Mouse (Mus musculus): ENCODE results near the gene Krtap5-1. TPM values are rescaled to one million over a fixed set of nuclear protein-coding genes. Genes with fewer than 3 reads are reported as not detected.
"Not testable (repeated sequence)": the region's sequence is repeated elsewhere in the genome, so short reads cannot be mapped to it uniquely, and the experiment has no call there.

The Krtap5-1 gene
- polyA plus RNA-seq (2015; fragmentation: Nextera tagmentation; extraction: Ambion mirVana): not detected in 2 replicates

- ATAC-seq (replicated peaks; ENCODE audit: insufficient number of reproducible peaks, insufficient read depth, low FRiP score, low read depth); H3K27ac ChIP-seq; H3K4me2 ChIP-seq: not testable (repeated sequence)
Observed at GRCm38 (mm10) chr7:142297018-142297417, at the start of gene Krtap5-1. Gene Krtap5-1, minus strand, starts transcription at chr7:142297118.

GRCm38 (mm10) chr7:142342247-142342640, 45.3 kb upstream of the Krtap5-1 start:
- H3K36me3 ChIP-seq: no peaks in the 10 kb centered on the region
- H3K9me3 ChIP-seq (replicated peaks): no peaks in the 10 kb centered on the region
- 0 out of 2 replicates have a peak overlapping the region, but pooled peaks have one; percentile 11 for H3K27ac ChIP-seq
- H3K4me3 ChIP-seq: no peak overlapping the region
- no peak overlapping the region for H3K4me2 ChIP-seq
- no peaks in the 10 kb centered on the region for H3K27me3 ChIP-seq
- peaks cover 7% of the 10 kb centered on the region for H3K4me1 ChIP-seq (replicated peaks)
- no peak for ATAC-seq (replicated peaks; ENCODE audit: insufficient number of reproducible peaks, insufficient read depth, low FRiP score, low read depth)
- 69% methylated on average over 3 of the region's 3 CpGs for WGBS
- H3K9ac ChIP-seq: no peak overlapping the region

More at GRCm38 (mm10) chr7:142297018-142297417, at the start of gene Krtap5-1:
- not testable (repeated sequence) for H3K4me1 ChIP-seq (replicated peaks); H3K9me3 ChIP-seq (replicated peaks); H3K36me3 ChIP-seq; H3K27me3 ChIP-seq; H3K4me3 ChIP-seq; H3K9ac ChIP-seq

- Histone ChIP-seq H3K27me3 (no peaks in the 10 kb centered on the region), H3K9me3 (replicated peaks) (no peaks in the 10 kb centered on the region), H3K4me3 (no peak overlapping the region), H3K9ac (no peak overlapping the region), H3K27ac (0 out of 2 replicates have a peak overlapping the region, but pooled peaks have one; percentile 11), H3K4me1 (replicated peaks) (peaks cover 7% of the 10 kb centered on the region), H3K4me2 (no peak overlapping the region), H3K36me3 (no peaks in the 10 kb centered on the region)
- WGBS: 65% methylated on average over 10 of the region's 10 CpGs
- ATAC-seq (replicated peaks; ENCODE audit: insufficient number of reproducible peaks, insufficient read depth, low FRiP score, low read depth): no peak
Observed at GRCm38 (mm10) chr7:142341564-142342246, 44.8 kb upstream of the Krtap5-1 start.

- no peak overlapping the region for H3K27ac ChIP-seq
- WGBS: 48% methylated on average over 10 of the region's 10 CpGs
Observed at GRCm38 (mm10) chr7:142340269-142340970, 43.5 kb upstream of the Krtap5-1 start.

GRCm38 (mm10) chr7:142335151-142335550, 38.2 kb upstream of the Krtap5-1 start:
- WGBS: 81% methylated on average over 8 of the region's 8 CpGs
- ATAC-seq (replicated peaks; ENCODE audit: insufficient number of reproducible peaks, insufficient read depth, low FRiP score, low read depth): no peak
- no peak overlapping the region for H3K4me2 ChIP-seq
- peaks cover 13% of the 10 kb centered on the region for H3K4me1 ChIP-seq (replicated peaks)
- no peak overlapping the region for H3K4me3 ChIP-seq
- no peaks in the 10 kb centered on the region for H3K36me3 ChIP-seq
- H3K27ac ChIP-seq: no peak overlapping the region
- H3K9ac ChIP-seq: no peak overlapping the region
- no peaks in the 10 kb centered on the region for H3K9me3 ChIP-seq (replicated peaks)
- H3K27me3 ChIP-seq: no peaks in the 10 kb centered on the region

More at GRCm38 (mm10) chr7:142340269-142340970, 43.5 kb upstream of the Krtap5-1 start:
- ATAC-seq (replicated peaks; ENCODE audit: insufficient number of reproducible peaks, insufficient read depth, low FRiP score, low read depth): no peak
- Histone ChIP-seq H3K4me2 (no peak overlapping the region), H3K27me3 (no peaks in the 10 kb centered on the region), H3K9me3 (replicated peaks) (no peaks in the 10 kb centered on the region), H3K4me3 (no peak overlapping the region), H3K9ac (no peak overlapping the region), H3K4me1 (replicated peaks) (peaks cover 7% of the 10 kb centered on the region), H3K36me3 (no peaks in the 10 kb centered on the region)

- no peaks in the 10 kb centered on the region for H3K27me3 ChIP-seq
- H3K36me3 ChIP-seq: no peaks in the 10 kb centered on the region
- H3K9me3 ChIP-seq (replicated peaks): no peaks in the 10 kb centered on the region
- H3K4me1 ChIP-seq (replicated peaks): peaks cover 22% of the 10 kb centered on the region
- no peak overlapping the region for H3K27ac ChIP-seq
- no peak; the same call in 1 of the 2 replicates for ATAC-seq (replicated peaks; ENCODE audit: insufficient number of reproducible peaks, insufficient read depth, low FRiP score, low read depth)
- H3K9ac ChIP-seq: 0 out of 2 replicates have a peak overlapping the region, but pooled peaks have one; percentile 3
- no peak overlapping the region for H3K4me2 ChIP-seq
- WGBS: 1% methylated on average over 3 of the region's 3 CpGs
- no peak overlapping the region for H3K4me3 ChIP-seq
Observed at GRCm38 (mm10) chr7:142334246-142334645, 37.3 kb upstream of the Krtap5-1 start.

GRCm38 (mm10) chr7:142332741-142333140, 35.8 kb upstream of the Krtap5-1 start:
- H3K4me2 ChIP-seq; ATAC-seq (replicated peaks; ENCODE audit: insufficient number of reproducible peaks, insufficient read depth, low FRiP score, low read depth); H3K9ac ChIP-seq; H3K36me3 ChIP-seq; H3K27me3 ChIP-seq; H3K9me3 ChIP-seq (replicated peaks); H3K4me3 ChIP-seq: not testable (repeated sequence)
- Histone ChIP-seq H3K27ac (peak overlapping the region; percentile 64), H3K4me1 (replicated peaks) (peaks cover 22% of the 10 kb centered on the region)
- whole genome bisulfite sequencing: 80% methylated on average over 6 of the region's 9 CpGs

- Histone ChIP-seq H3K36me3 (no peaks in the 10 kb centered on the region), H3K9ac (no peak overlapping the region), H3K4me2 (no peak overlapping the region), H3K27ac (peak overlapping the region; percentile 90), H3K9me3 (replicated peaks) (no peaks in the 10 kb centered on the region), H3K4me1 (replicated peaks) (peaks cover 30% of the 10 kb centered on the region), H3K27me3 (no peaks in the 10 kb centered on the region), H3K4me3 (no peak overlapping the region)
- no peak for ATAC-seq (replicated peaks; ENCODE audit: insufficient number of reproducible peaks, insufficient read depth, low FRiP score, low read depth)
- WGBS: 56% methylated on average over 4 of the region's 4 CpGs
Observed at GRCm38 (mm10) chr7:142331281-142331680, 34.4 kb upstream of the Krtap5-1 start.

GRCm38 (mm10) chr7:142330271-142330724, 33.4 kb upstream of the Krtap5-1 start:
- Histone ChIP-seq H3K9ac (no peak overlapping the region), H3K4me1 (replicated peaks) (peaks cover 30% of the 10 kb centered on the region), H3K4me2 (no peak overlapping the region), H3K36me3 (no peaks in the 10 kb centered on the region), H3K9me3 (replicated peaks) (no peaks in the 10 kb centered on the region), H3K27me3 (no peaks in the 10 kb centered on the region), H3K27ac (peak overlapping the region; percentile 90), H3K4me3 (no peak overlapping the region)
- ATAC-seq (replicated peaks; ENCODE audit: insufficient number of reproducible peaks, insufficient read depth, low FRiP score, low read depth): peak; percentile 90
- 10% methylated on average over 9 of the region's 9 CpGs for WGBS

GRCm38 (mm10) chr7:142328507-142328906, 31.6 kb upstream of the Krtap5-1 start:
- WGBS: 72% methylated on average over 3 of the region's 3 CpGs
- Histone ChIP-seq H3K27me3 (no peaks in the 10 kb centered on the region), H3K9me3 (replicated peaks) (no peaks in the 10 kb centered on the region), H3K27ac (peak overlapping the region; percentile 30; the same call in 1 of the 2 replicates), H3K36me3 (no peaks in the 10 kb centered on the region), H3K9ac (no peak overlapping the region), H3K4me3 (no peak overlapping the region), H3K4me2 (no peak overlapping the region), H3K4me1 (replicated peaks) (peaks cover 30% of the 10 kb centered on the region)
- ATAC-seq (replicated peaks; ENCODE audit: insufficient number of reproducible peaks, insufficient read depth, low FRiP score, low read depth): no peak

- 30% methylated on average over 9 of the region's 9 CpGs for WGBS
- H3K9me3 ChIP-seq (replicated peaks): no peaks in the 10 kb centered on the region
- no peak overlapping the region for H3K4me2 ChIP-seq
- peaks cover 30% of the 10 kb centered on the region for H3K4me1 ChIP-seq (replicated peaks)
- no peaks in the 10 kb centered on the region for H3K27me3 ChIP-seq
- no peak overlapping the region for H3K4me3 ChIP-seq
- ATAC-seq (replicated peaks; ENCODE audit: insufficient number of reproducible peaks, insufficient read depth, low FRiP score, low read depth): no peak
- peak overlapping the region; percentile 65 for H3K27ac ChIP-seq
- H3K9ac ChIP-seq: no peak overlapping the region
- H3K36me3 ChIP-seq: no peaks in the 10 kb centered on the region
Observed at GRCm38 (mm10) chr7:142326714-142327445, 30.0 kb upstream of the Krtap5-1 start.
